Mouse (Mus musculus) limb, embryonic 11.5 days (tissue): Measurements from ENCODE around the gene Gp1ba. TPM values are rescaled to one million over a fixed set of nuclear protein-coding genes. Genes with fewer than 3 reads are reported as not detected.

Experiments
- ATAC-seq: fragments of 200-750 bp; cut with Nextera tagmentation; 2 replicates; pipeline ENCODE4 v1.8.0; 2017; ENCODE audit warnings: low read depth; ENCODE audit not compliant: insufficient number of reproducible peaks, low FRiP score, low TSS enrichment
- DNase-seq: peaks from one replicate; pipeline ENCODE4 v3.0.0-alpha.2; 2015; ENCODE audit warnings: low spot score
- H3K27ac ChIP-seq: fragments of 300-500 bp; sonication (generic); replicated peaks from 2 replicates; pipeline ENCODE4 v1.5.1; 2014; ENCODE audit warnings: low read depth, mild to moderate bottlenecking, low read length
- H3K27me3 ChIP-seq: fragments of 300-500 bp; sonication (generic); 2 replicates; pipeline ENCODE4 v1.6.1; 2014; ENCODE audit warnings: mild to moderate bottlenecking, low read length, mixed read lengths; ENCODE audit not compliant: control insufficient read depth, insufficient read depth
- H3K36me3 ChIP-seq: fragments of 300-500 bp; sonication (generic); 2 replicates; pipeline ENCODE4 v1.6.1; 2014; ENCODE audit warnings: mild to moderate bottlenecking, low read length, moderate library complexity, mixed read lengths; ENCODE audit not compliant: control insufficient read depth, insufficient read depth
- H3K4me1 ChIP-seq: fragments of 300-500 bp; sonication (generic); 2 replicates; pipeline ENCODE4 v1.6.1; 2014; ENCODE audit warnings: low read length, mixed read lengths; ENCODE audit not compliant: control insufficient read depth, insufficient read depth
- H3K4me2 ChIP-seq: fragments of 300-500 bp; sonication (generic); 2 replicates; pipeline ENCODE4 v1.6.1; 2014; ENCODE audit warnings: low read depth, mild to moderate bottlenecking, moderate library complexity; ENCODE audit not compliant: severe bottlenecking
- H3K4me3 ChIP-seq: fragments of 300-500 bp; sonication (generic); 2 replicates; pipeline ENCODE4 v1.5.1; 2014; ENCODE audit warnings: low read depth, low read length
- H3K9ac ChIP-seq: fragments of 300-500 bp; sonication (generic); 2 replicates; pipeline ENCODE4 v1.6.1; 2014; ENCODE audit warnings: mild to moderate bottlenecking, low read length
- H3K9me3 ChIP-seq: fragments of 300-500 bp; sonication (generic); 2 replicates; pipeline ENCODE4 v1.6.1; 2016; ENCODE audit warnings: low read length; ENCODE audit not compliant: control insufficient read depth
- WGBS: fragments of 180-500 bp; shearing (Covaris S2); extraction: QIAGEN DNeasy Blood & Tissue Kit; methylation state at CpG from one replicate; pipeline ENCODE4 v1.1.7; 2014; 5-methylcytosine and 5-hydroxymethylcytosine counted together
- polyA plus RNA-seq: library from polyadenylated mRNA; unstranded; fragments of >200 nt; fragmentation: Nextera tagmentation; extraction: Ambion mirVana; gene quantifications from 2 replicates; pipeline ENCODE4 v1.2.1, GENCODE M21; 2014

Gp1ba gene
- 1.2 and 1.3 TPM in 2 replicates for polyA plus RNA-seq

DNA sequence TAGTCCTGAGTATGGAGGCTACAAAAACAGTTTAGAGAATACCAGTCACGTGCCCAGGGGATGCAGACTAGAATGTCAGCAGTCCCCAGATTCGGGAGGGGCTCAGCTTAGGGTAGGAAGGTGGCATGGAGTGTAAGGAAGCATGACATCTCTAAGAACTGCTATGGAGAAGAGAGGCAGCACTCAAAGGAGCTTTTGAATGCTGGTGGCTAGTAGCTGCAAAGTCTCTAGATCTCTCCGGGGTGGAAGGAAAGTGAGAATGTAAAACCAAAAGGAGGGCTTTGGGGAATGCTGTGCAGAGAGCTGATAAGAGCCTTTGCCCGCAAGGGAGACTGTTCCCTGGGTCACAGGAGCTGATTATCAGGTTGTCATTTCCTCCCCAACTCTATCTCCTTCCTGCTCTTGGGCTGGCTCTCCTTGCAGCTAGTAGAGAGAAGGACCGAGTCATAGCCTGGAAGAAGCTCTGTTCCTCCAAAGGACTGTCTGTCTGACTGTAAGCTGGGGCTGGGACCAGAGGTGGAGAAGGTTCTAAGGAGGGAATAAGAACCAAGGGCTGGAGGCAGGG lies at the start of gene Gp1ba:
Gene Gp1ba (plus strand): TSS at position 409 of the 565 bp plus-strand sequence.
- Histone ChIP-seq H3K9me3 (no peaks in the 10 kb centered on the region), H3K4me1 (no peaks in the 10 kb centered on the region), H3K36me3 (no peaks in the 10 kb centered on the region), H3K9ac (no peak within 1 kb of the TSS), H3K4me2 (no peak within 1 kb of the TSS), H3K27me3 (no peaks in the 10 kb centered on the region), H3K4me3 (no peak within 1 kb of the TSS), H3K27ac (no peak within 1 kb of the TSS)
- DNase-seq (no peak), ATAC-seq (no peak)
- 47% methylated on average over 5 of the region's 5 CpGs for WGBS

DNA sequence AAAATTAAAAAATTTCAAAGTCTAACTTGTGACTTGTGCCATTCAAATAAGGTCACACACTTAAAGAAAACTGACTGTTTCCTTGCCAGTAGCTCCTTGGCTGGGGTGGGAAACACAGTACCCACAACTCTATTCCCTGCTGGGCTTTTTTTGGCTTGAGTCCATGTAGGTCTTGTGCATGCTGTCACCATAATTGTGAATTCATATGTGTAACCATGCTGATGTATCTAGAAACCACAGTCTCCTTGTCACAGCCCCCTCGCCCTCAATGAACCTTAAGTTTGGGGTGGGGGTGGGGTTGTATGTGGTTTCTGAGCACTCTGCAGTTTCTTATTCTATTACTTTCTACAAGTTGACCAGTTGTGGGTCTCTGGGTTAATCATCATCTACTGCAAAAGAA lies 47.2 kb upstream of the Gp1ba start:
- DNase-seq (no peak), ATAC-seq (no peak)
- Histone ChIP-seq H3K36me3 (no peaks in the 10 kb centered on the region), H3K4me1 (no peaks in the 10 kb centered on the region), H3K9me3 (no peaks in the 10 kb centered on the region), H3K27me3 (no peaks in the 10 kb centered on the region), H3K4me2 (no peak overlapping the region), H3K9ac (no peak overlapping the region), H3K27ac (no peak overlapping the region), H3K4me3 (no peak overlapping the region)
- 94% methylated on average over 1 of the region's 1 CpGs for WGBS

DNA sequence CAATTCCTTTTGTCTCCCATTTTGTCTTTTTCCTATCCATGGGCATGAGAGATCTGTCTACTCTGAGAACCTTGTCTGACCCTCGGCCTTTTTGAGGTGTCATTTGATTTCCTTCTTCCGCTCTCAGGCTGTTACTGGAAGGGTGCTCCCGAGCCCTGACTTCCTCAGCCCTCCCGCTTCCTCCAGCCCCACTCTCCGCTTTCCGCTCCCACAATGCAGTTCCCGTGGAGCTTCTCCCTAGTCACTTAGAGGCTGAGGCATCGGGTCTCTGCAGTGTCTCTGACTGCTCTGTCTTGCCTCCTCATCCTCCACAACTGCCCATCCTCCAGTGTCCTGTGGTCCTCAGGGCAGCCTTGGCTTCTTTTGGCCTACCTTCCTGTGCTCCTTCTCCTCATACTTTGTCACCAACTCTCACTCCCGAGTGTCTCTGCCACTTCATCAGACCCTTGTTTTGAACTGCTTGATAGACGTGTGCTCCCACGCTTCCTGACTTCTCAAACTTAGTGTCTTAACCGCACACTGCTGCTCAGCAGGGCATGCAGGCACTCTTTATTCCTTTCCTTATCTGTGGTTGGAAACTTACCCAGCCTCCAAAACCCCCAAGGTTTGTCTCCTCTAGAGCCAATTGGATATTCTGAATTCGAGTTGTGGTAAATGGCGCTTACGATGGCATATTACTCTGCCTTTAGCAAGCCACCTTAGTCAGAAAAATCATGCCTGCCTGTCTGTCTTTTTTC lies 44.5 kb upstream of the Gp1ba start:
- 83% methylated on average over 15 of the region's 15 CpGs for WGBS
- H3K27ac ChIP-seq, result no peak overlapping the region
- DNase-seq (no peak), ATAC-seq (no peak)
- no peaks in the 10 kb centered on the region for H3K4me1 ChIP-seq
- H3K36me3 ChIP-seq, result peaks cover 9% of the 10 kb centered on the region; the same call in 1 of the 2 replicates
- H3K27me3 ChIP-seq, result no peaks in the 10 kb centered on the region
- no peaks in the 10 kb centered on the region for H3K9me3 ChIP-seq
- no peak overlapping the region for H3K4me3 ChIP-seq
- no peak overlapping the region for H3K9ac ChIP-seq
- no peak overlapping the region for H3K4me2 ChIP-seq

DNA sequence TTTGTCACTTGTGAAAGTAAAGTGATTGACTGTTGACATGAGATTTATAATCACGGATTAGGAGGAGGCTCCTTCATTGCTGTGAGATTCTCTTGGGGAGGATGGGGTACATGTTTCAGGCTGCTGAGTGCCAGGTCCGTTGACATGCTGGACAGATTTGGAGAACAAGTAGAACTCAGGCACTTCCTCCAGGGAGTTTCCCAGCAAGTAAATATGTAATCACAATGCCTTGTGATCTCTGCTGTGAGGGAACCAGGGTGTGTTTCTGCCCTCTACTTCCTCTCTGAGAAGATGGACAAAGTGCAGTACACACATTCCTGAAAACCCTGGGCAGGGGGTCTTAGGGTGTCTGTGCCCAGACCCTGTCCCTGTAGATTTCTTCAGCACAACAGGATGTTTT lies 43.3 kb upstream of the Gp1ba start:
- H3K4me3 ChIP-seq, result no peak overlapping the region
- ATAC-seq, result no peak
- H3K9me3 ChIP-seq, result no peaks in the 10 kb centered on the region
- H3K27me3 ChIP-seq, result no peaks in the 10 kb centered on the region
- H3K9ac ChIP-seq, result no peak overlapping the region
- no peak overlapping the region for H3K27ac ChIP-seq
- WGBS, result 78% methylated on average over 2 of the region's 2 CpGs
- DNase-seq, result no peak
- no peak overlapping the region for H3K4me2 ChIP-seq
- peaks cover 11% of the 10 kb centered on the region; the same call in 1 of the 2 replicates for H3K36me3 ChIP-seq
- H3K4me1 ChIP-seq, result no peaks in the 10 kb centered on the region

DNA sequence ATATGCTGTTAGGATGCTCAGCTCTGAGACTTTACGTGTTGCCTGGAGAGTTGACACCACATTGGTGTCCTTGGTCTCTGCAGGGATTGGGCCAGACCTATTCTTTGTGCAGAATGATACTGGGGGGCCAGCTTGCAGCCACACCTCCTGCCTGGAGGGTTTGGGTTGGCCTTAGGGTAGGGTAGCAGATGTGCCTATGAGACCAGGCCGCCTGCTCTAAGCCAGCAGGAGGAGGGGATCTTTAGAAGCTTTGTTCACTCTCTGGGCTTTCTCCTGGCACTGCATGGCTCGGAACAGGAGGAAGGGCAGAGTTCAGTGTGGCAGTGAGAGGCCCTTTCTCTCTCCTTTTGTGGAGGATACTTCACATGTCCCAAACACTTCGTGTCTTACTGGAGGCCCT lies 42.8 kb upstream of the Gp1ba start:
- H3K27ac ChIP-seq, result no peak overlapping the region
- H3K9ac ChIP-seq, result no peak overlapping the region

DNA sequence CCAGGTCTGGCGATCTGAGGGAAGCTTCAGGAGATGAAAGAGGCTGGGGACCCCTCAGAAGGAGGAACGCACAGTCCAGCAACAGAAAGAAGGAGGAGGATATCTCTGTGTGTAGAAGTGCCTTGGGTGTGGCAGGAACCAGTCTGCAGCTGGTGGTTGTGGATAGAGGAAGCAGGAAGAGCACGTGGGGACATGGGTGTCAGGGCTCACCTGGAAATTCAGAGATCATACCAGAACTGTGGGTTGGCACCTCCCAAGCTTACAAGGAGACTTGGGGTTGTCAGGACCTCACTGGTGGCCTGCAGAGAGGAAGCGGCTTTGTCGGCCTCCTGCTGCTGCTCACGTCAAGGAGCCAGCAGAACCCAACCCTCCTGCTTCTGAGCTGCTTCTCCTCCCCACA lies 41.6 kb upstream of the Gp1ba start:
- no peak overlapping the region for H3K9ac ChIP-seq
- DNase-seq (no peak), ATAC-seq (no peak)
- H3K27me3 ChIP-seq, result no peaks in the 10 kb centered on the region
- no peak overlapping the region for H3K27ac ChIP-seq
- H3K4me2 ChIP-seq, result no peak overlapping the region
- H3K4me3 ChIP-seq, result no peak overlapping the region
- peaks cover 12% of the 10 kb centered on the region; the same call in 1 of the 2 replicates for H3K36me3 ChIP-seq
- 85% methylated on average over 6 of the region's 6 CpGs for WGBS
- no peaks in the 10 kb centered on the region for H3K9me3 ChIP-seq
- no peaks in the 10 kb centered on the region for H3K4me1 ChIP-seq

More for the DNA sequence above, 42.8 kb upstream of the Gp1ba start:
- no peak overlapping the region for H3K4me2 ChIP-seq
- no peaks in the 10 kb centered on the region for H3K27me3 ChIP-seq
- peaks cover 11% of the 10 kb centered on the region; the same call in 1 of the 2 replicates for H3K36me3 ChIP-seq
- no peak for DNase-seq
- 73% methylated on average over 4 of the region's 4 CpGs for WGBS
- H3K9me3 ChIP-seq, result no peaks in the 10 kb centered on the region
- no peak for ATAC-seq
- H3K4me1 ChIP-seq, result no peaks in the 10 kb centered on the region
- H3K4me3 ChIP-seq, result no peak overlapping the region

DNA sequence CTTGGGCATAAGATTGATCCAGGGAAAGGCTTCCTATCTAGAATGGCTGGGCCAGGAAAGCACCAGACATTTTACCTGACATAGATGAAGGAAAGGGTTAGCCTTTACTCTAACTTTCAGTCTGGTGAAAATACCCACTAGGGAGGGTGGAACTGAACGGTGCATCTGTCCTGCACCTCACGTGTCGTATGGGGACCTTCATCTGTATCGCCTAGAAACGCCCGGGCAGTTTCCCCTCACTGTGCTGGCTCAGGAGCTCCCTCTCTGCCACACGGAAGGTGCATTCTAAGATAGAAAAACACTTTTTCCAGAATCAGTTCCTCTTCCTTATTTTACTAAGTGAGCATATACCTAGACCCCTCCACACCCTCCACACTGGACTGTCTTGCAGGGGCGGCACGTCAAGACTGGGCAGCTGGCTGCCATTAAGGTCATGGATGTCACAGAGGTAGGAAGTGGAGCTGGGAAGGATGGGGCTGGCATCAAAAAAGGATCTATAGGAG lies 40.4 kb upstream of the Gp1ba start:
- peaks cover 12% of the 10 kb centered on the region; the same call in 1 of the 2 replicates for H3K36me3 ChIP-seq

DNA sequence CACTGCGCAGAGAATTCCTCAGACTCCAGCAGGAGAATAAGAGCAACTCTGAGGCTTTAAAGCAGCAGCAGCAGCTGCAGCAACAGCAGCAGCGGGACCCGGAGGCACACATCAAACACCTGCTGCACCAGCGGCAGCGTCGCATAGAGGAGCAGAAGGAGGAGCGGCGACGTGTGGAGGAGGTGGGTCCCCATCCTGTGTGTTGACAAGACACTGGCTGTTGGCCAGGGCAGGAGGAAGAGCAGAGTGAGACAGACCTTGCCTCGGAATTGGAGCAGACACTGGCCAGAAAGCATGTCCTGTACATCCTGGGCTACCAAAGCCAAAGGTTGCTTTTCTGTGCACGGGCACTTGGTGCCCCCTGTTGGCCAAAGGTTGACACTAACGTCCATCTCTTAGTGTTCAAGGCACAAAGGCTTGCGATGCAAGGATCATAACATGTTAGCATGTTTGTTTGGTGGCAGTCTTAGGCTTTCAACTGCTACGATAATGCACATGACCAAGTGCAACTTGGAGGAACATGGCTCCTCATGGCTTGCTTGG lies 33.8 kb upstream of the Gp1ba start:
- Histone ChIP-seq H3K27me3 (no peaks in the 10 kb centered on the region), H3K4me1 (no peaks in the 10 kb centered on the region), H3K9ac (no peak overlapping the region), H3K9me3 (no peaks in the 10 kb centered on the region), H3K36me3 (peaks cover 23% of the 10 kb centered on the region), H3K27ac (no peak overlapping the region), H3K4me3 (no peak overlapping the region), H3K4me2 (no peak overlapping the region)
- ATAC-seq, result no peak
- peak; percentile 80 for DNase-seq
- WGBS, result 66% methylated on average over 14 of the region's 14 CpGs

More for the DNA sequence above, 40.4 kb upstream of the Gp1ba start:
- Histone ChIP-seq H3K4me2 (no peak overlapping the region), H3K4me1 (no peaks in the 10 kb centered on the region), H3K27ac (no peak overlapping the region), H3K9ac (no peak overlapping the region), H3K27me3 (no peaks in the 10 kb centered on the region), H3K4me3 (no peak overlapping the region), H3K9me3 (no peaks in the 10 kb centered on the region)
- DNase-seq, result no peak
- WGBS, result 91% methylated on average over 9 of the region's 9 CpGs
- no peak for ATAC-seq
